Mouse (Mus musculus): ENCODE results near the gene Cysltr2.
A peak's percentile ranks its signal among the peaks of the same experiment; 100 is the strongest.

Gene Cysltr2

GRCm38 (mm10) chr14:73048937-73049336 is at the start of gene Cysltr2:
Gene Cysltr2 (minus strand): TSS chr14:73049114.
- DNase-seq (ENCODE audit: low read depth, low spot score): no peak

DNA sequence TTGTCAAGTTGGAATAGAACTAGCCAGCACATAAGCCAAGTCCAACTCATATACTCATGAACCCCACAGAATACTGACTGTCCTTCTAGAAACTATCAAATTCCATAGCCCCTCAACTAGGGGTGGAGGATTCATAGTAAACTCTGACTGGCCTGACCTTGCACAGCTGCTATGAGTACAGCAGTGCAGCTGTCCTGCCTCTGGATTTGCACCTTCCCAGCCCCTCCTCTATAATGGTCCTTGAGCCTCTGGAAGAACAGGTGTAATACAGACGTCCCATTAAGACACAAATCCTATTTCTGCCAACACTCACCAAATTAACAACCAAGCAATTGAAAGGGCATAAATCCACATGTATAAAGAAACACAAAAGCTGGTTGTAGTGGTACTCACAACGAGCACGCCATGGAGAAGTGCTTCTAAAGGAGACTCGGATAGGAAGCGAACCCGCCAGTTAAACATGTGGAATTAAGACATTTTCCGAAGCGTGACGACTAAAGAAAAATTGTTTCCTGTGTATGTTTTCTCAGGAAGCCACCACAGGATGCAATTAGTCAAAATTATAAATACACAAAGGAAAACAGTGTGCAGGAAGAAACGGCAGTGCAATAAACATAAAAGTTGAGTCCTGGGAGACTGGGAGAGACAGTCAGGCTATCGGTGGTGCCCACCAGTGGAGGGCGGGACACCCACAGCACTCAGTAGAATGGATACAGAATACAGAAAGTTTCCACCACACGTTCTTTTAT is 46.1 kb upstream of the Cysltr2 start:
- DNase-seq (ENCODE audit: low read depth, low spot score): no peak

GRCm38 (mm10) chr14:73092871-73093270 is 44.0 kb upstream of the Cysltr2 start:
- DNase-seq (ENCODE audit: low read depth, low spot score): no peak

- DNase-seq (ENCODE audit: low read depth, low spot score): no peak
Observed at GRCm38 (mm10) chr14:73088224-73088623, 39.3 kb upstream of the Cysltr2 start.

- no peak for DNase-seq (ENCODE audit: low read depth, low spot score)
Observed at GRCm38 (mm10) chr14:73087746-73088145, 38.8 kb upstream of the Cysltr2 start.

DNA sequence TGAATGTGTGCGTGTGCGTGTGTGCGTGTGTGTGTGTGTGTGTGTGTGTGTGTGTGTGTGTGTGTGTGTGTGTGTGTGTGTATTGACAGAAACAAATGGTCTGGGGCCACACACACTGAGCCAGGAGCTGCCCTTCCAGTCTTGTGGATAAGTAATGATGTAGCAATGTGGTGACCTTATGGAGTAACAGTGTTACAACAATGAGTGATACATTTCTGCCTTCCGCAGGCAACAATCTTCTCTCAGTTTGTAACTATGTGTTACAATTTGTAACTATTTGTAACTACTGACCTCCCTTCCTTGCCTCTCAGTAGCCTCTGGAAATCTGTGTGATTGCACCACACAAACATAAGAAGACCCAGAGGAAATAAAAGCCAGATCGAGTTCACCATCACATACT is 38.3 kb upstream of the Cysltr2 start:
- DNase-seq (ENCODE audit: low read depth, low spot score): no peak

- DNase-seq (ENCODE audit: low read depth, low spot score): no peak
Observed at GRCm38 (mm10) chr14:73086425-73086824, 37.5 kb upstream of the Cysltr2 start.

DNA sequence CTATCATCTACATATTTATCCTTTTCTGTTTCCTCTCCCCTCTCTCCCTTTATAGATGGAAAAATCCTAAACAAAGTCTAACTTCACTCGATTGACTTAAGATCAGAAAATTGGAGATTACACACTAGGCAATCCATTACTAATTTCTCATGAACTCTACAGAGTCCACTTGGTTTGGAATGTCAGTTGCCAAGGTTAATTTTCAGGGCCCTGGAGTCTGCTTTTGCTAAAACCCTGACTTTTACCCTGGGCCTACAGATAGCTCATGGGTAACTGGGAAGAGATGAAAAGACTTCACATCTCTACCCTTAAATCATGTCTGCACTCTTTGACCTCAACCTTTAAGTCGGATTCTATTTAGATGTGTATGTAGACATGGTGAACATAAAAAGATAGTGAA is 34.6 kb upstream of the Cysltr2 start:
- no peak for DNase-seq (ENCODE audit: low read depth, low spot score)

DNA sequence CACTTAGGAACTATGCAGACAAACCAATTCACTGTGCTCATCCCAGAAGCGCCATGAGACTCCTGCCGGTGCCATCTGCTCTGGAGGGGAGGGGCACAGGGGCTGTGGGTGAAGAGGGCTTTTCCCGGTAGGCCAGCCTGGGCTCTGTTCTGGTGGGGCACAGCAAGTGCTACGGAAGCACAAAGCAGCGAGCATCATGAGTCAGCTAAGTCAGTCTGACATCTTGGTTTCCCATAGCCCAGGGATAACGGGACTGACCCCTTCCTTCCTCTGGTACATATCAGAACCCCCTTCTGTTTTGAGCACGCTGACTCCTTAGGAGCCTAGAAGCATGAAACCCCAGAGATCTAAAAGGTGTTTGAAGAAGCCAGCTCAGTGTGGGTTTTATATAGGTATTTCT is 15.5 kb upstream of the Cysltr2 start:
- DNase-seq (ENCODE audit: low read depth, low spot score): no peak

GRCm38 (mm10) chr14:73058755-73059154 is 9.8 kb upstream of the Cysltr2 start:
- no peak for DNase-seq (ENCODE audit: low read depth, low spot score)

GRCm38 (mm10) chr14:73057764-73058163 is 8.8 kb upstream of the Cysltr2 start:
- DNase-seq (ENCODE audit: low read depth, low spot score): no peak

DNA sequence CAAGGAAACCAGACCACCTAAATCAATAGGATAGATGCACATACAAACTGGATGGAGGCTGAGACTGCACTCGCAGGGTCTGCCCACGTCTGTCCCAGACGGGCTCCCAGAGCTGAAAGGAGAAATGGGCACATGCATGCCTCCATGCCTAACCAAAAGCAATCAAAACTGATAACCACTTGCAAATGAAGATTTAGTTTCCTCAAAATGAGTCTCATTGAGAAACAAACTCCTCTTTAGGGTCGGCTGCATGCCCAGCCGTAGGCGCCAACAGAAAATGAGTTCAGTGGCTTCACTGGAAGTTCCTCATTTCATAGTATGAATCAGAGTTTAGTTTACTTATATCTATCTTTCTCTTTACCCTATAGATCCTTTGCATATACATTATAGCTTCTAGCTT is 7.9 kb upstream of the Cysltr2 start:
- no peak for DNase-seq (ENCODE audit: low read depth, low spot score)

DNA sequence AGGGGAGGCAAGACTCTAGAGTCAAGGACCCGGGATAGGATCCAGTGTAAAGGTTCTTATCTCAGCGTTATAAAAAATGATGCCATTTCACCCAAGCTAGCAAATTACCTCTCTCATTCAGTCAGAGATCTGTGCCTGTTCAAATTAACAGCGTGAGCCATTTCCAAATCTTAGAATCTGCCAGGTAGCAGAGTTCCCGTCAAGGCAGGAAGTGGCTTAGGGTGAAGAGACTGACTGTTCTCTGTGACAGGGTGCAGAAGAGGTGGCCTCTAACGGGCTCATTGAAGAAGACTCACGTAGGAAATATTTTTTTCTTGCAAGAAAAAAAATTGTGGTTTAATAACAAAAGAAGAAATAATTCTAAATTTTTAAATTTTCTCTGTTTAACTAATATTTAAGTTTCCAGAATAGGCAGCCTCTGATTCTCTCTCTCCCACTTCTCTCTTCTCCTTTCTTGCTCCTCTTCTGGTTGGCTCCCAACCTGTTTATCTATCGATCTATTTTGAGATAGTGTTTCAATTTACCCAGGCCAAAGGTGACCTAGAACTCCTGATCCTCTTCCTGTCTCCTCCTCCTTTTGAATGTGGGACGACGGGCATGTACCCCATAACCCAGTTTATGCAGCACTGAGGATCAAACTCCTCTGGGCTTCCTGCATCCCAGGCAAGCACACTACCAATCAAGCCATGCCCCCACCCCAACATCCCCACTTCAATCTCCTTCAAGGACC is 3.5 kb downstream of the Cysltr2 start:
- DNase-seq (ENCODE audit: low read depth, low spot score): no peak

DNA sequence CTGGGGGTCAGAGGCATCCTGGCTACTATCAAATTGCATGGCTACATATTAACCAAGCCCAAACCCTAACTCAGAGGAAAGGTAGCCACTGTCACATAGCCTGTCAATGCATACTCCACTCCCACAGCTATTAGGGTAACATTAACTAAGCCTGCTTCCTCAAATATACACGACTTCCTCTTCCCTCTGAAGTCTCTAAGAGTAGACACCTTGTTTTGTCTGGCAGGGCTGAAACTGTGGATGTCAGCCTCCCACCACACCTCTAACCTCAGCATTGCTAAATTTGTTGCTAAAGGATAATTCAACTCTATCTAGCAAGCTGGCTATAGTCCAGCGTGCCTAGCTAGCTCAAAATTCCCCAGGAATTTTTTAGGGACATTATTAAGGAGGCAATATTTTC is 7.2 kb downstream of the Cysltr2 start:
- DNase-seq (ENCODE audit: low read depth, low spot score): no peak

DNA sequence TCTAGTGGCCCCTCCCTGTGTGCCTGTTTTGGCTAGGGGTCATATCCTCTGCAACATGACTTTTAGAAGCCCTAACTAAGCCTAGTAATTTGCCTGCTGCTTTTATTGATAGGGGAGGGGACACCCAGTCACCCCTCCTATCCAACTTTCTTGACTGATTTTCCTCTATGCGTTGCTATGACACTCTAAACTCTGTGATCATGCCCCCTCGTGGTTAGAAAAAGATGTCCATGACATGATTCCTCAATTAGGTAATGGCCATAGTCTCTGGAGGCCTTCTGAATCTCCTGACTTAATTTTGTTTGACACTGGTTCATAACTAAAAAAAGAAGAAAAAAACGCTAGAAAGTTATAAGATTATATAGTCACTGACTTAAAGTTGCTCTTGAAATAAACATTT is 15.6 kb downstream of the Cysltr2 start:
- DNase-seq (ENCODE audit: low read depth, low spot score): peak; percentile 13

- no peak for DNase-seq (ENCODE audit: low read depth, low spot score)
Observed at GRCm38 (mm10) chr14:73031218-73031617, 17.7 kb downstream of the Cysltr2 start.

DNA sequence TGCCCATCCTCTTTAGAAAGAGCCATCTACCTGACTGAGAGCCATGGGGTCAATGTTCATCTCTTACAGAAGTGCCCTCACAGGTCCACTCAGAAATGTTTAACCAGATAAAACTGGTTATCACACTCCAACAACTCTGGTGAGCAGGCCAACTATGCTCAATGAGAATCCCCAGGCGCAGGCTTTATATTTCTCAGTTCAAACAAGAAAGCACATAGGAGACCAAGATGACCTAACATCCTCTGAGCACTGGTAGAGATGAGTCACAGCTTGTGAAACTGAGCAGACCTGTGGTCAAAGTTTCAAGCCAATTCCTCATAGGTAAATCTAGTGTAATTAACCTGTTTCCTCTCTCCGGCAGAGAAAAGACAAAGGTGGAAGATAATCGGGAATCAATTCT is 31.6 kb downstream of the Cysltr2 start:
- no peak for DNase-seq (ENCODE audit: low read depth, low spot score)

DNA sequence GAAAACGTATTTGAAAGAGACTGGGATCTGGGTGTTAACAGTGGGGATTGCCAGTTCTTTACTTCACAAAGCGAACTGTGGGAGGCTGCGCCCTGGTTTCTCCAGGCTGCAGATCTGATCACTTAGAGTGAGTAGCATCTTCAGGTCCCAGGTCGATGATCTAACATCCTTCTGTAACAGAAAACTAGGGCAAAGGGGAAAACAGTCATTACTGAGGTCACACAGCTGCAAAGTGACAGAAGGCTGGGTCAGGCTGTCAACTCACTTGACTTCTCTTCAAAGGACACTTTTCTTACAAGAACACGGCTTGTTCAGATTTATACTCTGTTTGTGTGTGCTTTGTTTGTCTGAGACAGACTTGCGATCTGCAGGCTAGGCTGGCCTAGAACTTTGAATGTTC is 33.5 kb downstream of the Cysltr2 start:
- no peak for DNase-seq (ENCODE audit: low read depth, low spot score)

DNA sequence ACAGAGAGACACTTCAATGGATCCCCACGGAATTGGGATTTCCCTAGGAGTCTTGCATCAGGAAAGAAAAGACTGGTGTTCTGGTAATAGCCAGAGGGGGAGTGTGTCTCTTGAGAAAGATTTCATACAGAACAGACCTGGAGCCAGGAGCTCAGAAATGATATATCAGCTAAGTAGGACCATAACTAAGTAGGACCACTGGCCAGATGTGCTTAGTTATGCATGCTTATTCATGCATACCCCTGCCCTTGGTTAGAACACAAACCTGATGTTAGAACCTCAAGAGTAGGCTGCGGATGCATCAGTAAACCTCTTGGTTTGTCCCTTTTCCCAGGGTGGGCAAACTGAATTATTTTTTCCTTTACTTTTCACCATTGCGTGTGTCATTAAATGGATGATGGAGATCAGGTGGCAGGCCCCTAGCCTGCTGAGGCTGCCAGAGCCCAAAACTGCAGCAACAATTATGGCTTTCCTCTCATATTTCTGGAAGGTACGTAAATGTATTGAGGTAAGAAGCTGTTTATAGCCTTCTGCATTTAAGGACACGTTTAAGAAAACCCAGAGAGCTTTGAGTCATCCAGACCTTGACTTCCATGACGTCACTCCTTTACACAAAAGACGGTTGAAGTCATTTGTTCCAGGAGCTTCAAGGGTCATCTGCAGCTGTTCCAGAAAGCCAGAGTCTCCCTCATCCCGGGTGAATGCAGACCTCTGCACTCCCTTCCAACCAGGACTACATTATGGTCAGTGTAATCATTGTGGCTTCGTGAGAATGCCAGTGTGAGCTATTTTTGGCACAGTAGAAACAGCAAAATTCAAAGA is 35.0 kb downstream of the Cysltr2 start:
- DNase-seq (ENCODE audit: low read depth, low spot score): peak; percentile 14

GRCm38 (mm10) chr14:73001814-73002213 is 47.1 kb downstream of the Cysltr2 start:
- DNase-seq (ENCODE audit: low read depth, low spot score): no peak

DNA sequence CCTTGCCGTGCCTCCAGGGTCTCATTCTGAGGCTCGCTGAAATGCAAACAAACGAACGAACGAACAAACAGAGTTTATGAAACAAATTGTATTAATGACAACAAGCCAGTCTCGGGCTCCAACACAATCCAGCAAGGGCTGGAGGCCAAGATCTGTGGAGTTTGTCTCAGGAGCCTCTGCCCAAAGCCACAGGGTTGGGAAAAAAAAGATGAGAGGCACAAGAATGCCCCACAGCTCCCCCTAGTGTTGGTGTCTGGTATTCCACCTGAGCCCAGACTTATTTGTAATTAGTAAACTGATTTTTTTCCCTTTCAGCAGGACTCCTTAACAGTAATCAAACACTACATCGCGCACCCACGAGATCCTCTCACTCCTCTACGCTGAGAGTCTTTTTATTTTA is 48.6 kb downstream of the Cysltr2 start:
- DNase-seq (ENCODE audit: low read depth, low spot score): peak; percentile 79

- DNase-seq (ENCODE audit: low read depth, low spot score): no peak
Observed at GRCm38 (mm10) chr14:72998111-72998510, 50.8 kb downstream of the Cysltr2 start.

Measured in 3T3-L1 (cell line).